In genomic region chr4:129189542-129190519, GRCm38 (mm10) we compare ENCODE assay signal across 7 mouse cellular contexts. TPM values are rescaled to one million over a fixed set of nuclear protein-coding genes. Genes with fewer than 3 reads are reported as not detected.
DNase-seq lines count a peak whose midpoint lies in the region; ATAC-seq lines count a peak whose summit lies in the region.

Gene S100pbp, minus strand, starts transcription at chr4:129189727.
Gene Yars, plus strand, starts transcription at chr4:129189760.

- H3K9me3 ChIP-seq in embryonic facial prominence, embryonic 12.5 days = no peaks in the 10 kb centered on the region
- no peaks in the 10 kb centered on the region for H3K9me3 ChIP-seq in limb, embryonic 11.5 days (ENCODE audit: control insufficient read depth, low read length)
- H3K9me3 ChIP-seq in midbrain, embryonic 14.5 days (ENCODE audit: control insufficient read depth, low read length) = no peaks in the 10 kb centered on the region

- ATAC-seq in embryonic facial prominence, embryonic 12.5 days (ENCODE audit: insufficient number of reproducible peaks, insufficient read depth, low FRiP score, low TSS enrichment) = peak; percentile 78
- ATAC-seq in limb, embryonic 11.5 days (ENCODE audit: insufficient number of reproducible peaks, low FRiP score, low TSS enrichment, low read depth) = peak; percentile 91
- ATAC-seq in midbrain, embryonic 14.5 days (ENCODE audit: low FRiP score, low TSS enrichment) = peak; percentile 95

- peak within 1 kb of the TSS; percentile 93 for H3K27ac ChIP-seq in embryonic facial prominence, embryonic 12.5 days
- peak within 1 kb of the TSS; percentile 91 for H3K27ac ChIP-seq in limb, embryonic 11.5 days (replicated peaks; ENCODE audit: low read depth, low read length)
- peak within 1 kb of the TSS; percentile 85 for H3K27ac ChIP-seq in midbrain, embryonic 14.5 days (replicated peaks; ENCODE audit: low read depth, low read length)

- peak within 1 kb of the TSS; percentile 89 for H3K4me3 ChIP-seq in embryonic facial prominence, embryonic 12.5 days
- peak within 1 kb of the TSS; percentile 94 for H3K4me3 ChIP-seq in limb, embryonic 11.5 days (ENCODE audit: low read depth, low read length)
- peak within 1 kb of the TSS; percentile 80 for H3K4me3 ChIP-seq in midbrain, embryonic 14.5 days (replicated peaks; ENCODE audit: low read depth, low read length)

- no peaks in the 10 kb centered on the region for H3K27me3 ChIP-seq in embryonic facial prominence, embryonic 12.5 days
- no peaks in the 10 kb centered on the region for H3K27me3 ChIP-seq in limb, embryonic 11.5 days (ENCODE audit: control insufficient read depth, insufficient read depth, low read length)
- no peaks in the 10 kb centered on the region for H3K27me3 ChIP-seq in midbrain, embryonic 14.5 days (ENCODE audit: control insufficient read depth, insufficient read depth, low read length)

- DNase-seq in adrenal gland, postnatal 25 days = peak; percentile 98
- peak; percentile 100 for DNase-seq in heart, adult 11 months
- peak; percentile 98 for DNase-seq in kidney, adult 18-20 months
- DNase-seq in limb, embryonic 11.5 days (ENCODE audit: low spot score) = peak; percentile 99
- peak; percentile 98 for DNase-seq in midbrain, embryonic 14.5 days
- DNase-seq in spleen, adult 18-20 months = peak; percentile 96 to 98

- 0 out of 2 replicates have a peak, but pooled peaks cover 11% of the 10 kb centered on the region for H3K36me3 ChIP-seq in embryonic facial prominence, embryonic 12.5 days
- no peaks in the 10 kb centered on the region for H3K36me3 ChIP-seq in limb, embryonic 11.5 days (ENCODE audit: control insufficient read depth, insufficient read depth, low read length)
- peaks cover 7% of the 10 kb centered on the region; the same call in 1 of the 2 replicates for H3K36me3 ChIP-seq in midbrain, embryonic 14.5 days (ENCODE audit: control insufficient read depth, insufficient read depth, low read length)

- under 1% methylated on average over 57 of the region's 58 CpGs for WGBS in embryonic facial prominence, embryonic 12.5 days
- WGBS in limb, embryonic 11.5 days = under 1% methylated on average over 57 of the region's 58 CpGs
- 1% methylated on average over 58 of the region's 58 CpGs for WGBS in midbrain, embryonic 14.5 days

- peak within 1 kb of the TSS; percentile 89 for H3K9ac ChIP-seq in embryonic facial prominence, embryonic 12.5 days
- H3K9ac ChIP-seq in limb, embryonic 11.5 days (ENCODE audit: low read length) = peak within 1 kb of the TSS; percentile 88
- peak within 1 kb of the TSS; percentile 73 for H3K9ac ChIP-seq in midbrain, embryonic 14.5 days (replicated peaks; ENCODE audit: low read length)

- H3K4me2 ChIP-seq in embryonic facial prominence, embryonic 12.5 days (replicated peaks) = peak within 1 kb of the TSS; percentile 86
- H3K4me2 ChIP-seq in limb, embryonic 11.5 days (ENCODE audit: low read depth, severe bottlenecking) = peak within 1 kb of the TSS; percentile 77
- H3K4me2 ChIP-seq in midbrain, embryonic 14.5 days (ENCODE audit: low read length) = peak within 1 kb of the TSS; percentile 89

- peaks cover 16% of the 10 kb centered on the region for H3K4me1 ChIP-seq in embryonic facial prominence, embryonic 12.5 days
- peaks cover 12% of the 10 kb centered on the region for H3K4me1 ChIP-seq in limb, embryonic 11.5 days (ENCODE audit: control insufficient read depth, insufficient read depth, low read length)
- peaks cover 10% of the 10 kb centered on the region for H3K4me1 ChIP-seq in midbrain, embryonic 14.5 days (ENCODE audit: control insufficient read depth, insufficient read depth, low read length)

RNA-seq across cellular contexts. Expression of gene S100pbp, which starts in this region (rescaled TPM):
- 25.1 and 27.5 TPM in 2 replicates for total RNA-seq in adrenal gland, postnatal 25 days (2021)
- polyA plus RNA-seq in embryonic facial prominence, embryonic 12.5 days (2016; fragmentation: Nextera tagmentation; extraction: Ambion mirVana) = 27.9 and 28.7 TPM in 2 replicates
- 30.5 and 32.3 TPM in 2 replicates for polyA plus RNA-seq in limb, embryonic 11.5 days (2014; fragmentation: Nextera tagmentation; extraction: Ambion mirVana)
- polyA plus RNA-seq in midbrain, embryonic 14.5 days (2014; fragmentation: Nextera tagmentation; extraction: Ambion mirVana) = 18.2 and 23.7 TPM in 2 replicates

RNA-seq across cellular contexts. Expression of gene Yars, which starts in this region (rescaled TPM):
- 96.4 and 99.5 TPM in 2 replicates for total RNA-seq in adrenal gland, postnatal 25 days (2021)
- polyA plus RNA-seq in embryonic facial prominence, embryonic 12.5 days (2016; fragmentation: Nextera tagmentation; extraction: Ambion mirVana) = 90.2 and 91.4 TPM in 2 replicates
- 83.1 and 84.8 TPM in 2 replicates for polyA plus RNA-seq in limb, embryonic 11.5 days (2014; fragmentation: Nextera tagmentation; extraction: Ambion mirVana)
- 116 and 122 TPM in 2 replicates for polyA plus RNA-seq in midbrain, embryonic 14.5 days (2014; fragmentation: Nextera tagmentation; extraction: Ambion mirVana)

Comparison
In these comparisons a context has a peak if more than half of its experiments do, and no peak if none do; other contexts are left out.
1. Peak in every context shown above with its lines: DNase-seq, ATAC-seq, H3K4me3 ChIP-seq and H3K27ac ChIP-seq.